Mouse (Mus musculus) kidney, embryonic 15.5 days (tissue): ENCODE measurements around the gene C2cd5. TPM values are rescaled to one million over a fixed set of nuclear protein-coding genes. Genes with fewer than 3 reads are reported as not detected.
A peak's percentile ranks its signal among the peaks of the same experiment; 100 is the strongest.

ENCODE experiments used
- ATAC-seq: fragments of 200-750 bp; cut with Nextera tagmentation; replicated peaks from 2 replicates; pipeline ENCODE4 v1.8.0; 2017; ENCODE audit warnings: moderate TSS enrichment; ENCODE audit not compliant: low FRiP score
- H3K27ac ChIP-seq: fragments of 300-500 bp; sonication (generic); 2 replicates; pipeline ENCODE4 v1.5.1; 2015; ENCODE audit warnings: mild to moderate bottlenecking, inconsistent platforms
- H3K27me3 ChIP-seq: fragments of 300-500 bp; sonication (generic); 2 replicates; pipeline ENCODE4 v1.6.1; 2015; ENCODE audit warnings: inconsistent platforms
- H3K36me3 ChIP-seq: fragments of 300-500 bp; sonication (generic); 2 replicates; pipeline ENCODE4 v1.6.1; 2015; ENCODE audit warnings: inconsistent platforms
- H3K4me1 ChIP-seq: fragments of 300-500 bp; sonication (generic); 2 replicates; pipeline ENCODE4 v1.6.1; 2015; ENCODE audit warnings: inconsistent platforms
- H3K4me2 ChIP-seq: fragments of 300-500 bp; sonication (generic); 2 replicates; pipeline ENCODE4 v1.6.1; 2015; ENCODE audit warnings: moderate library complexity, mild to moderate bottlenecking, inconsistent platforms
- H3K4me3 ChIP-seq: fragments of 300-500 bp; sonication (generic); replicated peaks from 2 replicates; pipeline ENCODE4 v1.5.1; 2015; ENCODE audit warnings: mild to moderate bottlenecking, inconsistent platforms
- H3K9ac ChIP-seq: fragments of 300-500 bp; sonication (generic); 2 replicates; pipeline ENCODE4 v1.6.1; 2015; ENCODE audit warnings: mild to moderate bottlenecking, inconsistent platforms
- H3K9me3 ChIP-seq: fragments of 300-500 bp; sonication (generic); replicated peaks from 2 replicates; pipeline ENCODE4 v1.6.1; 2016; ENCODE audit warnings: inconsistent platforms
- WGBS: fragments of 180-500 bp; shearing (Covaris S2); methylation state at CpG from one replicate; pipeline ENCODE4 v1.1.7; 2015; ENCODE audit warnings: mixed read lengths; 5-methylcytosine and 5-hydroxymethylcytosine counted together
- polyA plus RNA-seq: library from polyadenylated mRNA; unstranded; fragments of >200 nt; fragmentation: Nextera tagmentation; extraction: Ambion mirVana; gene quantifications from 2 replicates; pipeline ENCODE4 v1.2.1, GENCODE M21; 2015

C2cd5 gene
- polyA plus RNA-seq, 1 experiment from 2014 or later = 34.3 TPM

DNA sequence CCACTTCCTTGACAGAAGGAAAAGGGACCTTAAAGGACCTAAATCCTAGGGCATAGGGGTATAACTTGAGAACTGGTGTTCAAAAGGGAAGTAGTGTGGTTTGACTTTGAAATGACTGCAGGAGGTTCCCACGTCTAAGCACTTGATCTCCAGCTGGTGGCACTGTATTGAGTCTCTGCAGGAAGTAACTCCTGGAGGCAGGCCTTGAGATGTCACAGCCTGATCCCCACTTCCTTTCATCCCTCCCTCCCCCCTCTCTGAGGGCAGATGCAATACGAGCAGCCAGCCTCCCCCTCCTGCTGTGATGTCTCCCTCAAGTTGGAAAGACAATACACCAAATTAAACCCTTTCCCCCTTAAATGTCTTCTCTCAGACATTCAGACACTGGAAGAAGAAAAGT lies 14.6 kb upstream of the C2cd5 start:
- no peaks in the 10 kb centered on the region for H3K27me3 ChIP-seq
- 0 out of 2 replicates have a peak overlapping the region, but pooled peaks have one; percentile 1 for H3K4me2 ChIP-seq
- no peaks in the 10 kb centered on the region for H3K9me3 ChIP-seq
- WGBS = 14% methylated on average over 2 of the region's 2 CpGs
- no peaks in the 10 kb centered on the region for H3K36me3 ChIP-seq
- peak overlapping the region; percentile 75 for H3K27ac ChIP-seq
- H3K4me3 ChIP-seq = no peak overlapping the region
- peaks cover 10% of the 10 kb centered on the region for H3K4me1 ChIP-seq
- peak; percentile 78 for ATAC-seq
- no peak overlapping the region for H3K9ac ChIP-seq

DNA sequence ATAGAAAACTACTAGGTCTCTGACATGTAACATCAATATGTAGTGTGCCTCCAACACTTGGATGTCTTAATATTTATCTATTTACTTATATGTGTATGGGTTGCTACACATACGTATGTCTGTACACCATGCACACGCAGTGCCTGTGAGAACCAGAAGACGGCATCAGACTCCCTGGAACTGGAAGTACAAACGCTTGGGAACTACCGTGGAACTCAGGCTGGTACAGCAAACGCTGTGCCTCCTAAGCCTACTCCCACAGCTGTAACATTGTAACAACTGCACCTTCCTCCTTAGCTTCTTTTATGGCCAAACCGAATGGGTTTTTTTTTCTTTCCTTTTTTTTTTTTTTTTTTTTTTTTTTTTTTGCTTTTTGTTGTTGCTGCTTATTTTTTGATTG lies 10.4 kb upstream of the C2cd5 start:
- no peak overlapping the region for H3K4me3 ChIP-seq
- 73% methylated on average over 7 of the region's 7 CpGs for WGBS
- H3K27ac ChIP-seq = no peak overlapping the region
- no peak for ATAC-seq
- H3K9ac ChIP-seq = no peak overlapping the region
- H3K4me2 ChIP-seq = no peak overlapping the region
- H3K9me3 ChIP-seq = no peaks in the 10 kb centered on the region
- no peaks in the 10 kb centered on the region for H3K36me3 ChIP-seq
- peaks cover 10% of the 10 kb centered on the region for H3K4me1 ChIP-seq
- no peaks in the 10 kb centered on the region for H3K27me3 ChIP-seq

DNA sequence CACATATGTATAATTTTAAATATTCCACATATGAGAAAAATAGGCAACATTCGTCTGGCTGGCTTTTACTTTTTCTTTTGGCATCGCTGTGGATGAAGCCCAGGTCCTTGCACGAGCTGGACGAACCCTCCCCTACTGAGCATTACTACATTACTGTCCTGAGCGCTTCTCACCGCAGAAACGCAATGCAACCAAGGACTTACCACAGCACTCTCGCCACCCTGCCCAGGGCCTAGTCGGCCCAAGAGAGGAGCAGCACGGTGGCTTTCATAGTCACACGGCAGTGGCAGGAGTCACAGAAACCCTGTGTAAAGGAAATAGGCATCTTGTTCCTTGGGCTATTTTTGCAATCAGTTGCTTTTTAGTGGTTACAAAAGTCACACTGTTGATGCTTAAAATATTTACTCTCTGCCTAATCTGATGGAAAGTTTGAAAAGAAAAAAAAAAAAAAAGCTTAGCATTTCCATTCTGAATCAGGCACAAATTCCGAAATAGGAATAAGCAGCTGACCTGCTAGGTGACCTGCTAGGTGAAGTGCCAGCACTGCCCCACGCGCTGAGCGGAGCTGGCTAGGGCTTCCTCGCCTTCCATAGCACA lies 9.8 kb upstream of the C2cd5 start:
- H3K36me3 ChIP-seq = no peaks in the 10 kb centered on the region
- ATAC-seq = no peak
- H3K9ac ChIP-seq = no peak overlapping the region
- no peak overlapping the region for H3K4me3 ChIP-seq
- H3K27ac ChIP-seq = no peak overlapping the region
- H3K4me2 ChIP-seq = no peak overlapping the region
- H3K9me3 ChIP-seq = no peaks in the 10 kb centered on the region
- WGBS = 78% methylated on average over 16 of the region's 16 CpGs
- no peaks in the 10 kb centered on the region for H3K27me3 ChIP-seq
- peaks cover 4% of the 10 kb centered on the region for H3K4me1 ChIP-seq

DNA sequence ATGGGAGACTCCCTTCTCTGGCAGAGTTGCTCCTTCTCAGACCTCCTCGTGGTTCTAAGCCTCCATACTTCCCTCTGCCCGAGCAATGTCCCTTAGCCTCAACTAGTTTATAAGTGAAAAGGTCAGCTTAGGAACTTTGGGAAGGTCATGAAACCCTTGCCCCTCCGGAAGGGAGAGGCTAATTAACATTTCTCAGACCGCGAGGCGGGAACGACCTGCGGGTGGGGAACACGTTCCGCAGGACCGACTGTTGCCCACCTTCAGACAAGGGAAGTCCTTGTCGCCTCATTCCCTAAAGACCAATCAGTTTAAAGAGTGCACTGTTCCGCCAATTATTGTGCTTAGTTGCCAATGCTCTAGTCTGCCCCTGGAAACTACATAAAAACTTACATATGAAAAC lies 8.1 kb upstream of the C2cd5 start:
- Histone ChIP-seq H3K9ac (no peak overlapping the region), H3K4me1 (no peaks in the 10 kb centered on the region), H3K36me3 (no peaks in the 10 kb centered on the region), H3K27ac (no peak overlapping the region), H3K4me2 (no peak overlapping the region), H3K9me3 (no peaks in the 10 kb centered on the region), H3K4me3 (no peak overlapping the region), H3K27me3 (no peaks in the 10 kb centered on the region)
- WGBS = 72% methylated on average over 13 of the region's 13 CpGs
- no peak for ATAC-seq

DNA sequence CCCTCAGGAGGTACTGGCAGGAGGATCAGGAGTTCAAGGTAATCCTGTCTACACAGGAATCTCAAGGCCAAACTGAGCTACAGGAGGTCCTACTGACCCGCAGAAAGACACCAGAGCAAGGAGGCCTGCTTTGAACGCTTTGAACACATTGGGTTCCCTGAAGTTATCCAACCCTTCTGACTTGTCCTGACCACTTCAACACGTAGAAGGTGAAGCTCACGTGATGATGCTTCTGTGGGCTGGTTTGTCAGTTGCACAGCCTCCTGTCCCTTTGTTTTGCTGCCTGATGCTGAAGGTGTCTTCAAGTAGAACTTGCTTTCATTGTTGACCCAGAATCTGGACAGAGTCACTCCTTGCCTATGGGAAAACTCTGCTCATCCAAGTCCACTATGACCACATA lies 7.7 kb upstream of the C2cd5 start:
- ATAC-seq = no peak
- no peaks in the 10 kb centered on the region for H3K9me3 ChIP-seq
- no peaks in the 10 kb centered on the region for H3K4me1 ChIP-seq
- H3K4me3 ChIP-seq = no peak overlapping the region
- H3K36me3 ChIP-seq = no peaks in the 10 kb centered on the region
- no peak overlapping the region for H3K27ac ChIP-seq
- H3K4me2 ChIP-seq = no peak overlapping the region
- H3K27me3 ChIP-seq = no peaks in the 10 kb centered on the region
- no peak overlapping the region for H3K9ac ChIP-seq
- WGBS = 89% methylated on average over 4 of the region's 4 CpGs

DNA sequence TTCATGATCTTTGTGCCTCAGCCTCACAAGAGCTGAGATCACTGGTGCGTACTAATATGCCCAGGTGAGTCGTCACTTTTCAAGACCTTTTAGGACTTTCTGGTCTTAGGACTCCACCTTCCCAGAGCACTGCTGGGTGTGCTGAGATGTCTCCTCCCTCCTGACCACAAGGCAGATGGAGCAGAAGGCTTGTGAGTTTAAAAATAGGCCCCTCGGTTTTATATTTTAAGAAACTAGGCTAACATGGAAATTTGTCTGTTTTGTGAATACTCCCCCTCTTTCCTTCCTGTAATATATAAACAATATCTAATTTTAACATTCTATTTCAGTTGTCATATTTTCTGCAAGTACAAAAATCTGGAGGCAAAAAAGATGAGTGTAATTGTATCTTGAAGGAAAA lies 5.8 kb upstream of the C2cd5 start:
- Histone ChIP-seq H3K9ac (no peak overlapping the region), H3K4me1 (0 out of 2 replicates have a peak, but pooled peaks cover 1% of the 10 kb centered on the region), H3K9me3 (no peaks in the 10 kb centered on the region), H3K36me3 (no peaks in the 10 kb centered on the region), H3K4me3 (no peak overlapping the region), H3K4me2 (no peak overlapping the region), H3K27ac (no peak overlapping the region), H3K27me3 (no peaks in the 10 kb centered on the region)
- ATAC-seq = no peak
- WGBS = 76% methylated on average over 3 of the region's 3 CpGs

DNA sequence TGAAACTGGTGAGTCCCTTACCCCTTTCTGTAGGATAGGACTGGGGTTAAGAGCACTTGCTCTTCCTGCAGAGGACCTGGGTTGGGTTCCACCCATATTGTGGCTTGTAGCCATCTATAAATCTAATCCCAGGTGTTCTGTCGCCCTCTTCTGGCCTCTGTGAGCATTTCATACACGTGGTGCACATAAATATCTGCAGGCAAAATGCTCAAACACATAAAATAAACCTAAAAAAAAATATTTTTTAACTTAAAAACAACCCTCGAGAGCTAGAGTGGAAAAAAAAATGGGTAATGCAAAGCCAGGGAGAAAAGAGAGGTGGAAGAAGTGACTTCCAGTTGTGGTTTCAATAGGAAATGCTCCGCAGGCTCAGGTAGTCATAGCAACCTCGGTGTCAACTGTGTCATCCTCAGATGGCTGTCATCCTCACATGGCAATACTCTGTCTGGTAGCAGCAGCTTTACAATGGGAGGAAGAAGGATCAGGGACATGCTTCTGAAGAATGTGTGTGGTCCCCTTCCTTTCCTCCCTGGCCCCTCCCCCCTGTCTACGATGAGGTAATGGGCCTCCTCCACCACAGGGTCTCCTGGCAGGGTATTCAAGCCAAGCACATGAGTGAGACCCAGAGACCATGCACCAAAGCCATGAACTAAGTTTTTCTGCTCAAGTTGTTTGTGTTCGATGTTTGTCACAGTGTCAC lies 4.2 kb upstream of the C2cd5 start:
- Histone ChIP-seq H3K4me2 (no peak overlapping the region), H3K27me3 (no peaks in the 10 kb centered on the region), H3K9me3 (no peaks in the 10 kb centered on the region), H3K4me1 (0 out of 2 replicates have a peak, but pooled peaks cover 4% of the 10 kb centered on the region), H3K36me3 (no peaks in the 10 kb centered on the region), H3K4me3 (no peak overlapping the region), H3K27ac (no peak overlapping the region), H3K9ac (no peak overlapping the region)
- ATAC-seq = no peak
- WGBS = 72% methylated on average over 7 of the region's 7 CpGs

DNA sequence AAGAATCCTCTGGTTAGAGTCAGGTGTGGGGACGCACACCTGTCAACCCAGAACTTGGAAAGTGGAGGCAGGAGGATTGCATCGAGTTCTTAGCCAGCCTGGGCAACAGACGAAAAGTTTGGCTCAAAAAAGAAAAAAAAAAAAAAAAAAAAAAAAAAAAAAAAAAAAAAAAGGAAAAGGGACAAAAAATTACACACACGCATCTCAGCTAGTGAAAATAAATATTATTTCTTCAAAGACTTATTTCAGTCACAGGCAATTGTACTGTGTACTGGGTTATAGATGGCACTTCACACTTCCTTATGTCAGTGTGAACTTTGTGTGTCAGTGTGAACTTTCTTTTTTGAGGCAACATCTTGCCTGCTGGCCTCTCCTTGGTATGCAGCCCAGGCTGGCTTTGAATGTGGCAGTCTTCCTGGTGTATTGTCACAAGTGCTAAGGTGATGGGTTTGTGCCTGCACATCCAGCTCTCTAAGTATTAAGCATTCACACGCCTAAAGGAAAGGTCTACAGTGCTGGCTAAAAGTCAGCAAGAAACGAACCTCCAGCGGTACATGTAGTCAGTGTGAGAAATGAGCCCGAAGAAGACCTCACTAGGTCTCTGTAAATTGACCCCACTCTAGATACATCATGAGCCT lies 656 bp upstream of the C2cd5 start:
- ATAC-seq = no peak
- Histone ChIP-seq H3K9me3 (no peaks in the 10 kb centered on the region), H3K4me2 (peak overlapping the region; percentile 84), H3K27ac (peak overlapping the region; percentile 95; the same call in 1 of the 2 replicates), H3K4me1 (peaks cover 14% of the 10 kb centered on the region; the same call in 1 of the 2 replicates), H3K27me3 (no peaks in the 10 kb centered on the region), H3K4me3 (peak overlapping the region; percentile 89), H3K36me3 (peaks cover 17% of the 10 kb centered on the region), H3K9ac (peak overlapping the region; percentile 83)
- WGBS = 40% methylated on average over 8 of the region's 8 CpGs

DNA sequence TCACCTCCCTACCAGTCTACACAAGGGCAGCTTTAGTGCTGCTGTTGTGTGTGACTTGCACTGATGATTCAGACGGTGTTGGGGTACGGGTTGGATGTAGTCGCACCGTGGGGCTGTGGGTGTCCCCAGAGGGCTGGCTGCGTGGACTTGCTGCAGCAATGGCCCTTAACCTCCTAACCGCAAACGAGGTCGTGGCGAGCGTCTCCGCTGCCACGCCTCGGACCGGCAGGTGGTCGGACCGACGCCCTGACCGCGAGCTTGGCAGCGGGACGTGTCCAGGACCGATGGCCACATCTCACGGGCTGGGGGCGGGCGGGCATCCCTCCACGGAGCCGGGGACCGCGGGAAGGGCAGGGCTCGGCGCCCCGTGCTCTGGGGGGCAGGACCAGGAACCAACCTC lies 660 bp downstream of the C2cd5 start:
- Histone ChIP-seq H3K27ac (peak overlapping the region; percentile 95), H3K4me3 (peak overlapping the region; percentile 89), H3K9ac (peak overlapping the region; percentile 83), H3K27me3 (no peaks in the 10 kb centered on the region), H3K9me3 (no peaks in the 10 kb centered on the region), H3K36me3 (peaks cover 23% of the 10 kb centered on the region), H3K4me2 (peak overlapping the region; percentile 84), H3K4me1 (peaks cover 14% of the 10 kb centered on the region; the same call in 1 of the 2 replicates)
- ATAC-seq = peak; percentile 72
- WGBS = under 1% methylated on average over 32 of the region's 32 CpGs

DNA sequence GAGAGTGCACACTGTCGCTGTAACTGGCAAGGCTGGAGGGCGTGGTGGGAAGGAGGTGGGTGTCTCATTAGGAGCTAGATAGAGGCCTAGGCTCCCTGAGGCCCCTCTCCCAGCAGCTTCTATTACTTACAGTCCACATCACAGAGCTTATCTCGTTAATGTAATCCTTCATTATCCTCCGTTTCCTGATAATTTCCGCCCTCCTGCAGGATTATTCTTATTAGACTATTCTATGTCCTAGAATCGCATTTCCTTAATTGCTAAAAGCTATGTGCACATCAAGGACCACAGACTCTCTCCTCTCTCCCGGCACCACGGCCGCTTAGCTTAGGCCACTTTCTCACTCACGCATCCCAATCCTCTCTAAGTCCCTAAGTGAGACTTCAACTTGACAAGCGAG lies 4.8 kb downstream of the C2cd5 start:
- no peak overlapping the region for H3K4me3 ChIP-seq
- no peak for ATAC-seq
- H3K36me3 ChIP-seq = peaks cover 39% of the 10 kb centered on the region
- no peaks in the 10 kb centered on the region for H3K27me3 ChIP-seq
- no peak overlapping the region for H3K27ac ChIP-seq
- H3K9me3 ChIP-seq = no peaks in the 10 kb centered on the region
- no peak overlapping the region for H3K4me2 ChIP-seq
- H3K9ac ChIP-seq = no peak overlapping the region
- peaks cover 10% of the 10 kb centered on the region; the same call in 1 of the 2 replicates for H3K4me1 ChIP-seq
- WGBS = 83% methylated on average over 11 of the region's 11 CpGs

DNA sequence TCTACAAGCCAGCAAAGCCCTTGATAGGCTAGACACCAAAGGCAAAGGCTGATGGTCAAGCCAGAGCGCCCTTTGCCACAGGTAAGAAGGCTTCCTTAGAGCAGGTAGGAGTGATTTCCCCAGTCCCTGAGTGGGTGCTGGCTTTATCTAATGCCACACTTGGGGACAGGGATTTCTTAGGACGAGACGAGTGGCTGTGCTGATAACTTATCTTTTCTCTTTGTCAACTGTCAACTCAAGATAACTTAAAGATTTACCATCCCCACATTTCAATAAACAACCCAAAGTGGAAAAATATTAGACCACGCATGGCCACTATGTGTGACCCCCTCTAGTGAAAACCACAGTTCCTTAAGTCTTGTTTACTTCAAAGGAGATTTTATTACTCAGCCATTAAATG lies 7.1 kb downstream of the C2cd5 start:
- WGBS = 70% methylated on average over 4 of the region's 4 CpGs
- no peak for ATAC-seq

DNA sequence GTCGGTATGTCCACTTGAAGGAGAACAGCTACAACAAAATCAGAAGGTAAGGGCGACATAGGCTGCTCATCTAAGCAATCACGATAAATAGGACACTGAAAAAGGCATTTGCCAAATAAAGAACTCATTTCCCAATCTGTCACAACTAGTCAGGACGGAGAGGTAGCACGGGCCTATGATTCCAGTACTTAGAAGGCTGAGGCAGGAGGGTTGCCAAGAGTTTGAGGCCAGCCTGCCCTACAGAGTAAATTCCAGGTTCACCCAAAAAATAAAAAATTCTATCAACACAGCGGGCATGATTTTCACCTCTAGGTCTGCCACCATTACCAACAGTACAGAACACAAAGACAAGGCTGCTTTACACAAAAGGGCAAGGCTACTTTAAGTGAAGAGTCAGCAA lies 8.9 kb downstream of the C2cd5 start:
- no peak for ATAC-seq
- H3K9ac ChIP-seq = no peak overlapping the region
- peaks cover 59% of the 10 kb centered on the region for H3K36me3 ChIP-seq
- H3K9me3 ChIP-seq = no peaks in the 10 kb centered on the region
- H3K27ac ChIP-seq = no peak overlapping the region
- H3K27me3 ChIP-seq = no peaks in the 10 kb centered on the region
- no peak overlapping the region for H3K4me2 ChIP-seq
- H3K4me3 ChIP-seq = no peak overlapping the region
- 94% methylated on average over 6 of the region's 6 CpGs for WGBS
- H3K4me1 ChIP-seq = no peaks in the 10 kb centered on the region

More for the DNA sequence above, 7.1 kb downstream of the C2cd5 start:
- H3K9me3 ChIP-seq = no peaks in the 10 kb centered on the region
- no peaks in the 10 kb centered on the region for H3K27me3 ChIP-seq
- no peak overlapping the region for H3K4me2 ChIP-seq
- no peak overlapping the region for H3K9ac ChIP-seq
- H3K4me1 ChIP-seq = 0 out of 2 replicates have a peak, but pooled peaks cover 2% of the 10 kb centered on the region
- peaks cover 58% of the 10 kb centered on the region for H3K36me3 ChIP-seq
- H3K27ac ChIP-seq = no peak overlapping the region
- H3K4me3 ChIP-seq = no peak overlapping the region
